Mouse (Mus musculus) common myeloid progenitor, adult 5-6 weeks (primary cell): ENCODE data around the gene Clcnka. TPM values are rescaled to one million over a fixed set of nuclear protein-coding genes. Genes with fewer than 3 reads are reported as not detected.

Experiments
- ATAC-seq: replicated peaks from 2 replicates; pipeline ENCODE4 v1.8.0; 2016; ENCODE audit warnings: low read depth, mild to moderate bottlenecking, moderate TSS enrichment, inconsistent platforms; ENCODE audit not compliant: poor library complexity, severe bottlenecking
- total RNA-seq: library from RNA; stranded (forward); fragments of 200-1000, 187-1606 nt; gene quantifications from 2 replicates; pipeline ENCODE4 v1.2.3, GENCODE M21; 2017

Clcnka gene
- total RNA-seq, 1 experiment from 2014 or later = not detected

- no peak for ATAC-seq
Observed at GRCm38 (mm10) chr4:141423288-141423687, 24.8 kb upstream of the Clcnka start.

- no peak for ATAC-seq
Observed at GRCm38 (mm10) chr4:141422841-141423240, 24.3 kb upstream of the Clcnka start.

GRCm38 (mm10) chr4:141421423-141421822 is 22.9 kb upstream of the Clcnka start:
- no peak for ATAC-seq

GRCm38 (mm10) chr4:141420886-141421285 is 22.4 kb upstream of the Clcnka start:
- ATAC-seq = no peak

- ATAC-seq = no peak
Observed at GRCm38 (mm10) chr4:141420192-141420829, 21.8 kb upstream of the Clcnka start, which contains the start of gene Hspb7. Hspb7 (plus strand) TSS chr4:141420779.

GRCm38 (mm10) chr4:141419398-141420191 is 21.1 kb upstream of the Clcnka start:
- peak; percentile 98 for ATAC-seq

- ATAC-seq = no peak
Observed at GRCm38 (mm10) chr4:141415924-141416323, 17.4 kb upstream of the Clcnka start, which contains the start of gene Clcnkb. Clcnkb (minus strand) TSS chr4:141416014.

- peak; percentile 38; the same call in 1 of the 2 replicates for ATAC-seq
Observed at GRCm38 (mm10) chr4:141411430-141411992, 13.0 kb upstream of the Clcnka start.

GRCm38 (mm10) chr4:141408577-141408976 is 10.1 kb upstream of the Clcnka start:
- no peak for ATAC-seq

- ATAC-seq = peak; percentile 83
Observed at GRCm38 (mm10) chr4:141406516-141407299, 8.2 kb upstream of the Clcnka start.

- no peak for ATAC-seq
Observed at GRCm38 (mm10) chr4:141405314-141405622, 6.7 kb upstream of the Clcnka start.

- peak; percentile 91 for ATAC-seq
Observed at GRCm38 (mm10) chr4:141404518-141405313, 6.2 kb upstream of the Clcnka start.

- ATAC-seq = no peak
Observed at GRCm38 (mm10) chr4:141400171-141400570, 1.6 kb upstream of the Clcnka start.

GRCm38 (mm10) chr4:141397861-141398260 is 663 bp downstream of the Clcnka start:
- ATAC-seq = no peak

GRCm38 (mm10) chr4:141394751-141395150 is 3.8 kb downstream of the Clcnka start:
- peak; percentile 60; the same call in 1 of the 2 replicates for ATAC-seq

GRCm38 (mm10) chr4:141391293-141391692 is 7.2 kb downstream of the Clcnka start:
- no peak for ATAC-seq

GRCm38 (mm10) chr4:141389366-141390150 is 9.0 kb downstream of the Clcnka start:
- no peak for ATAC-seq

GRCm38 (mm10) chr4:141387933-141388332 is 10.6 kb downstream of the Clcnka start:
- no peak for ATAC-seq
